Mouse (Mus musculus): ENCODE results near the gene Aff2.

Aff2 gene

GRCm38 (mm10) chrX:69744962-69745597 is 385.0 kb downstream of the Aff2 start:
- DNase-seq (ENCODE audit: low spot score in 2 of 2) = no peak

DNA sequence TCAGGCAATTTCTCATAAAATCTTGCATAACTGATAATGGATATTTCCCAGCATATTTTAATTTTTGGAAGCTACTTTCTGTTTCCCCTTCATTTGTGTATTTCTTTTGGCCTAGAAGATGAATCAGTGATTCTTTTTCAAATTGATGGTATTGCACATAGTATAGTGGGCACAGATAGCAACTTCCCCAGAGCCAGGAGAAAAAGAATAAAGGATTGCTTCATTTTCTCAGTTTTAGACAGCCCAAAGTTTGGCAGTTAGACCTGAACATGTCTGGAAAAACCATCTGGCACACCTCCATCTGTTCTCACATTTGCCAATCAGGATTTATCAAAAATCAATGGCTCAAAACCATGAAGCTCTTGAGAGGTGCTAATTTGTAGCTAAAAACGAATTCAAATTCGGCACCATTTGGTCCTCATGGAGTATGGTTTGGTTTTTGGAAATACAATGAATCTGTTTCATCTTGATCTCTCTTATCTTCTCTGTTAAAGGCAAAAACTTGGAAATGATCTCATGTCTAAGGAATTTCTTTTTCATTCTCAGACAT is 441.9 kb downstream of the Aff2 start:
- no peak for DNase-seq (ENCODE audit: low spot score in 2 of 2)

DNA sequence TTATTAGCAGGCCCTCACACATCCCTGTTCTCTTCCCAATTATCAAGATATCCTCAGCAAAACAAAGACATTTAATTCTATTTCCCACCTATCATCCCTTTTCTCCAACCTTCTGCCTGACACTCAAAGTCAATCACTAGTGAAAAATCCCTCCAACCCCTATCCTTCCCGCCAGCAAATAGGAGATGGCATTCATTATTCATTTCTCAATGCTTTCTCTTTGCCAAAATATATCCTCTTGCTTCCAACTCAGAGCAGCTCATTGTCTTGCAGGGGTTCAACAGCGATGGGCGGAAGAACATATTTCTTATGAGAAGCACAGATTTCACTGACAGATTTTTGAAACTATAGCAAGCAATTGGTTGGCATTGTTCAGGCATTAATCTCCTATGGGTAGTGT is 442.4 kb downstream of the Aff2 start:
- no peak for DNase-seq (ENCODE audit: low spot score in 2 of 2)

- no peak for DNase-seq (ENCODE audit: low spot score in 2 of 2)
Observed at GRCm38 (mm10) chrX:69811798-69812197, 451.7 kb downstream of the Aff2 start.

- no peak for DNase-seq (ENCODE audit: low spot score in 2 of 2)
Observed at GRCm38 (mm10) chrX:69815054-69815453, 455.0 kb downstream of the Aff2 start.

GRCm38 (mm10) chrX:69817679-69818078 is 457.6 kb downstream of the Aff2 start:
- no peak for DNase-seq (ENCODE audit: low spot score in 2 of 2)

DNA sequence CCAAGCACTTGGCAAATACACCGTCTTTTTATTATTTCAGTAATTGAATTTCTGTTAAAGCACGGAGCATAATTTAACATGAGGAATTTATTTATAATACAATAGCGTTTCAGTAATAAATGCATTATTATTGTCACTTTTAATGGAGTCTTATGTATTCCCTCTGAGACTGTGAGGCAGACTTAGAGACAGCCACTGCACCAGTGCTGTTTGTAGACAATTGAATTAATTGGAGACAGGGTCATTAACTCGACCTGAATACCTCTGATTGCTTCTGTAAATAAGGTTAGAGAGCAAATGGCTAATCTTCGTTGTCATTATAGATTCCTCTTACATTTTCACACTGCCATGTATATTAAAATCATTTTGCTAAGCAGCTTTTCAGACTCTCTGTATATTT is 458.1 kb downstream of the Aff2 start:
- no peak for DNase-seq (ENCODE audit: low spot score in 2 of 2)

GRCm38 (mm10) chrX:69867601-69868000 is 507.5 kb downstream of the Aff2 start:
- no peak for DNase-seq (ENCODE audit: low spot score in 2 of 2)

DNA sequence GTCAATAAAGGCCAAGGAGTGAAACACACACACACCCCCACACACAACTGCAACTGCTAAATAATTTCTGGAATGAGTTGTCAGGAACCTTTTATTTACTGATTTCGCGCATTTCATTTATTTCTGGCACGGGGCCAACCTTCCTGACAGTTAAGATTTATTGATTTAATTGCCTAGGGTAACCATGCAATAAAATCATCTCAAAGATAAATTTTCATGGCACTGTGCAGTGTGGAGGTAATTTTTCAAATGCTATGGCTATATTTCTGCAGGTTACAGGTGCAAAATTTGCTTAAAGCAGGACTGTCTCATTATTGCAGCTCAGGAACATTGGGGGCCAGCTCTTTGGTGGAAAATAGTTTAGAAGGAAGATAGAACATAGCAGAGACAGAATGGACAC is 531.6 kb downstream of the Aff2 start:
- DNase-seq (ENCODE audit: low spot score in 2 of 2) = no peak

Data from right cerebral cortex, adult 2 months (tissue).